Mouse (Mus musculus): ENCODE measurements at regions not wholly inside any gene's neighbourhood (a gene's known extent, or its start where the extent isn't known, plus 50 kb on each side); places are given as distances from the start of the nearest gene placed in this dataset.

- TF ChIP-seq CTCF (IDR thresholded peaks at IDR 0.05; ENCODE audit: borderline replicate concordance, insufficient read depth, low read depth, low read length) (no peak), POLR2A (IDR thresholded peaks at IDR 0.05; ENCODE audit: borderline replicate concordance, insufficient read depth, low read length) (no peak)
Measured at GRCm38 (mm10) chr3:133685393-133685792, 140.5 kb upstream of the Tet2 start.
